Mouse (Mus musculus): ENCODE results near the gene Cib4. TPM values are rescaled to one million over a fixed set of nuclear protein-coding genes. Genes with fewer than 3 reads are reported as not detected.

Cib4 gene
- polyA plus RNA-seq, 1 experiment from 2014 or later: not detected

GRCm38 (mm10) chr5:30587681-30588300 lies 42.2 kb upstream of the Cib4 start, which contains the start of gene Kcnk3:
Gene Kcnk3 (plus strand): TSS chr5:30588170.
- peaks cover 29% of the 10 kb centered on the region for H3K4me1 ChIP-seq (replicated peaks)
- peak within 1 kb of the TSS; percentile 90 for H3K4me2 ChIP-seq (replicated peaks)
- no peaks in the 10 kb centered on the region for H3K9me3 ChIP-seq
- peak within 1 kb of the TSS; percentile 57 for H3K4me3 ChIP-seq (replicated peaks)
- ATAC-seq: peak; percentile 80
- H3K27ac ChIP-seq: peak within 1 kb of the TSS; percentile 80
- H3K36me3 ChIP-seq: no peaks in the 10 kb centered on the region
- H3K9ac ChIP-seq: peak within 1 kb of the TSS; percentile 59
- H3K27me3 ChIP-seq (replicated peaks): peaks cover 26% of the 10 kb centered on the region
- WGBS: 0% methylated on average over 51 of the region's 54 CpGs

- peaks cover 26% of the 10 kb centered on the region for H3K27me3 ChIP-seq (replicated peaks)
- no peaks in the 10 kb centered on the region for H3K36me3 ChIP-seq
- ATAC-seq: no peak; the same call in 1 of the 2 replicates
- H3K4me3 ChIP-seq (replicated peaks): 0 out of 2 replicates have a peak overlapping the region, but pooled peaks have one; percentile 57
- peak overlapping the region; percentile 90 for H3K4me2 ChIP-seq (replicated peaks)
- 23% methylated on average over 2 of the region's 2 CpGs for WGBS
- H3K9me3 ChIP-seq: no peaks in the 10 kb centered on the region
- peaks cover 24% of the 10 kb centered on the region for H3K4me1 ChIP-seq (replicated peaks)
- H3K27ac ChIP-seq: peak overlapping the region; percentile 62
- no peak overlapping the region for H3K9ac ChIP-seq
Measured at GRCm38 (mm10) chr5:30587101-30587500, 41.5 kb upstream of the Cib4 start.

- H3K4me1 ChIP-seq (replicated peaks): peaks cover 23% of the 10 kb centered on the region
- H3K27ac ChIP-seq: no peak overlapping the region
Measured at GRCm38 (mm10) chr5:30586616-30587015, 41.0 kb upstream of the Cib4 start.

GRCm38 (mm10) chr5:30582017-30582416 lies 36.4 kb upstream of the Cib4 start:
- Histone ChIP-seq H3K36me3 (no peaks in the 10 kb centered on the region), H3K9ac (no peak overlapping the region), H3K4me1 (replicated peaks) (no peaks in the 10 kb centered on the region; the same call in 1 of the 2 replicates), H3K4me2 (replicated peaks) (no peak overlapping the region), H3K27ac (no peak overlapping the region), H3K4me3 (replicated peaks) (no peak overlapping the region), H3K9me3 (no peaks in the 10 kb centered on the region), H3K27me3 (replicated peaks) (peaks cover 11% of the 10 kb centered on the region; the same call in 1 of the 2 replicates)
- no peak for ATAC-seq
- WGBS: 74% methylated on average over 5 of the region's 5 CpGs

More at GRCm38 (mm10) chr5:30586616-30587015, 41.0 kb upstream of the Cib4 start:
- Histone ChIP-seq H3K36me3 (no peaks in the 10 kb centered on the region), H3K4me2 (replicated peaks) (no peak overlapping the region), H3K4me3 (replicated peaks) (no peak overlapping the region), H3K27me3 (replicated peaks) (peaks cover 26% of the 10 kb centered on the region), H3K9me3 (no peaks in the 10 kb centered on the region), H3K9ac (no peak overlapping the region)
- ATAC-seq: no peak
- 72% methylated on average over 3 of the region's 3 CpGs for WGBS

- Histone ChIP-seq H3K9ac (no peak overlapping the region), H3K4me3 (replicated peaks) (no peak overlapping the region), H3K27ac (no peak overlapping the region), H3K27me3 (replicated peaks) (no peaks in the 10 kb centered on the region), H3K9me3 (no peaks in the 10 kb centered on the region), H3K36me3 (no peaks in the 10 kb centered on the region), H3K4me2 (replicated peaks) (no peak overlapping the region), H3K4me1 (replicated peaks) (no peaks in the 10 kb centered on the region; the same call in 1 of the 2 replicates)
- 66% methylated on average over 6 of the region's 6 CpGs for WGBS
- no peak for ATAC-seq
Measured at GRCm38 (mm10) chr5:30580725-30581124, 35.1 kb upstream of the Cib4 start.

GRCm38 (mm10) chr5:30578445-30579080 lies 32.9 kb upstream of the Cib4 start:
- no peak overlapping the region for H3K27ac ChIP-seq
- no peaks in the 10 kb centered on the region for H3K36me3 ChIP-seq
- no peaks in the 10 kb centered on the region for H3K9me3 ChIP-seq
- no peak overlapping the region for H3K9ac ChIP-seq
- H3K4me3 ChIP-seq (replicated peaks): no peak overlapping the region
- no peaks in the 10 kb centered on the region; the same call in 1 of the 2 replicates for H3K4me1 ChIP-seq (replicated peaks)
- H3K27me3 ChIP-seq (replicated peaks): no peaks in the 10 kb centered on the region
- no peak for ATAC-seq
- no peak overlapping the region for H3K4me2 ChIP-seq (replicated peaks)
- 76% methylated on average over 6 of the region's 6 CpGs for WGBS

- Histone ChIP-seq H3K27ac (no peak overlapping the region), H3K36me3 (no peaks in the 10 kb centered on the region), H3K4me1 (replicated peaks) (no peaks in the 10 kb centered on the region; the same call in 1 of the 2 replicates), H3K4me3 (replicated peaks) (no peak overlapping the region), H3K4me2 (replicated peaks) (no peak overlapping the region), H3K27me3 (replicated peaks) (no peaks in the 10 kb centered on the region), H3K9ac (no peak overlapping the region), H3K9me3 (no peaks in the 10 kb centered on the region)
- 81% methylated on average over 12 of the region's 12 CpGs for WGBS
- ATAC-seq: no peak
Measured at GRCm38 (mm10) chr5:30577654-30578310, 32.1 kb upstream of the Cib4 start.

GRCm38 (mm10) chr5:30577251-30577650 lies 31.6 kb upstream of the Cib4 start:
- Histone ChIP-seq H3K4me2 (replicated peaks) (no peak overlapping the region), H3K36me3 (no peaks in the 10 kb centered on the region), H3K27ac (no peak overlapping the region), H3K4me1 (replicated peaks) (no peaks in the 10 kb centered on the region; the same call in 1 of the 2 replicates), H3K27me3 (replicated peaks) (no peaks in the 10 kb centered on the region), H3K4me3 (replicated peaks) (no peak overlapping the region), H3K9ac (no peak overlapping the region), H3K9me3 (no peaks in the 10 kb centered on the region)
- no peak for ATAC-seq
- WGBS: 65% methylated on average over 9 of the region's 9 CpGs

- WGBS: 74% methylated on average over 7 of the region's 7 CpGs
- H3K27ac ChIP-seq: no peak overlapping the region
Measured at GRCm38 (mm10) chr5:30576233-30576632, 30.6 kb upstream of the Cib4 start.

GRCm38 (mm10) chr5:30574367-30574766 lies 28.7 kb upstream of the Cib4 start:
- no peak overlapping the region for H3K9ac ChIP-seq
- no peak overlapping the region for H3K4me3 ChIP-seq (replicated peaks)
- ATAC-seq: no peak
- H3K4me2 ChIP-seq (replicated peaks): no peak overlapping the region
- no peaks in the 10 kb centered on the region for H3K4me1 ChIP-seq (replicated peaks)
- no peaks in the 10 kb centered on the region for H3K36me3 ChIP-seq
- no peaks in the 10 kb centered on the region for H3K9me3 ChIP-seq
- H3K27ac ChIP-seq: no peak overlapping the region
- WGBS: 84% methylated on average over 8 of the region's 8 CpGs
- no peaks in the 10 kb centered on the region for H3K27me3 ChIP-seq (replicated peaks)

More at GRCm38 (mm10) chr5:30576233-30576632, 30.6 kb upstream of the Cib4 start:
- Histone ChIP-seq H3K9me3 (no peaks in the 10 kb centered on the region), H3K9ac (no peak overlapping the region), H3K4me1 (replicated peaks) (no peaks in the 10 kb centered on the region; the same call in 1 of the 2 replicates), H3K27me3 (replicated peaks) (no peaks in the 10 kb centered on the region), H3K4me3 (replicated peaks) (no peak overlapping the region), H3K4me2 (replicated peaks) (no peak overlapping the region), H3K36me3 (no peaks in the 10 kb centered on the region)
- ATAC-seq: no peak

GRCm38 (mm10) chr5:30571820-30572219 lies 26.2 kb upstream of the Cib4 start:
- peak; percentile 65 for ATAC-seq
- H3K4me2 ChIP-seq (replicated peaks): no peak overlapping the region
- no peaks in the 10 kb centered on the region for H3K36me3 ChIP-seq
- no peaks in the 10 kb centered on the region for H3K9me3 ChIP-seq
- peak overlapping the region; percentile 60; the same call in 1 of the 2 replicates for H3K27ac ChIP-seq
- 0 out of 2 replicates have a peak, but pooled peaks cover 6% of the 10 kb centered on the region for H3K4me1 ChIP-seq (replicated peaks)
- WGBS: 41% methylated on average over 5 of the region's 5 CpGs
- H3K9ac ChIP-seq: no peak overlapping the region
- no peaks in the 10 kb centered on the region for H3K27me3 ChIP-seq (replicated peaks)
- H3K4me3 ChIP-seq (replicated peaks): no peak overlapping the region

- Histone ChIP-seq H3K4me2 (replicated peaks) (no peak overlapping the region), H3K9ac (no peak overlapping the region), H3K27ac (0 out of 2 replicates have a peak overlapping the region, but pooled peaks have one; percentile 32), H3K4me3 (replicated peaks) (no peak overlapping the region), H3K4me1 (replicated peaks) (0 out of 2 replicates have a peak, but pooled peaks cover 6% of the 10 kb centered on the region), H3K27me3 (replicated peaks) (no peaks in the 10 kb centered on the region), H3K36me3 (no peaks in the 10 kb centered on the region), H3K9me3 (no peaks in the 10 kb centered on the region)
- peak; percentile 66 for ATAC-seq
- WGBS: 65% methylated on average over 1 of the region's 1 CpGs
Measured at GRCm38 (mm10) chr5:30568479-30568878, 22.8 kb upstream of the Cib4 start.
